Mouse (Mus musculus) stomach, postnatal 0 days (tissue): Measurements from ENCODE around the gene Thrb. TPM values are rescaled to one million over a fixed set of nuclear protein-coding genes. Genes with fewer than 3 reads are reported as not detected.
A peak's percentile ranks its signal among the peaks of the same experiment; 100 is the strongest.

ENCODE experiments used
- ATAC-seq: fragments of 200-750 bp; cut with Nextera tagmentation; 2 replicates; pipeline ENCODE4 v1.8.0; 2017; ENCODE audit not compliant: low FRiP score, low TSS enrichment
- DNase-seq: peaks from one replicate; pipeline ENCODE4 v3.0.0-alpha.2; 2016; ENCODE audit warnings: low spot score
- H3K27ac ChIP-seq: fragments of 300-500 bp; sonication (generic); replicated peaks from 2 replicates; pipeline ENCODE4 v1.5.1; 2014; ENCODE audit warnings: mild to moderate bottlenecking, control low read depth
- H3K27me3 ChIP-seq: fragments of 300-500 bp; sonication (generic); 2 replicates; pipeline ENCODE4 v1.6.1; 2014; ENCODE audit warnings: low read length; ENCODE audit not compliant: control insufficient read depth, insufficient read depth
- H3K36me3 ChIP-seq: fragments of 300-500 bp; sonication (generic); 2 replicates; pipeline ENCODE4 v1.6.1; 2014; ENCODE audit warnings: low read length, mixed read lengths; ENCODE audit not compliant: control insufficient read depth, insufficient read depth
- H3K4me1 ChIP-seq: fragments of 300-500 bp; sonication (generic); replicated peaks from 2 replicates; pipeline ENCODE4 v1.6.1; 2014; ENCODE audit warnings: antibody characterized with exemption; ENCODE audit not compliant: control insufficient read depth, insufficient read depth
- H3K4me2 ChIP-seq: fragments of 300-500 bp; sonication (generic); replicated peaks from 2 replicates; pipeline ENCODE4 v1.6.1; 2014; ENCODE audit warnings: low read depth, mild to moderate bottlenecking, control low read depth, moderate library complexity
- H3K4me3 ChIP-seq: fragments of 300-500 bp; sonication (generic); 2 replicates; pipeline ENCODE4 v1.5.1; 2014; ENCODE audit warnings: low read depth, low read length, control low read depth
- H3K9ac ChIP-seq: fragments of 300-500 bp; sonication (generic); 2 replicates; pipeline ENCODE4 v1.6.1; 2014; ENCODE audit warnings: mild to moderate bottlenecking, low read length, control low read depth, mixed read lengths
- H3K9me3 ChIP-seq: fragments of 300-500 bp; sonication (generic); 2 replicates; pipeline ENCODE4 v1.6.1; 2016; ENCODE audit warnings: low read length; ENCODE audit not compliant: control insufficient read depth
- CTCF ChIP-seq: IDR thresholded peaks from 2 replicates; pipeline ENCODE4 v1.5.1; 2016; ENCODE audit warnings: antibody characterized with exemption, low read depth, mild to moderate bottlenecking, moderate library complexity
- EP300 ChIP-seq: optimal IDR thresholded peaks from 2 replicates; pipeline ENCODE3; 2016; ENCODE audit warnings: antibody characterized with exemption
- WGBS: fragments of 180-500 bp; shearing (Covaris S2); extraction: QIAGEN DNeasy Blood & Tissue Kit; methylation state at CpG from one replicate; pipeline ENCODE4 v1.1.7; 2014; 5-methylcytosine and 5-hydroxymethylcytosine counted together
- polyA plus RNA-seq: library from polyadenylated mRNA; unstranded; fragments of >200 nt; fragmentation: Nextera tagmentation; extraction: Ambion mirVana; gene quantifications from 2 replicates; pipeline ENCODE4 v1.2.1, GENCODE M21; 2015

Thrb gene
- polyA plus RNA-seq, 1 experiment from 2014 or later: 4.8 TPM

GRCm38 (mm10) chr14:17641770-17642169 lies 18.3 kb upstream of the Thrb start:
- WGBS: 41% methylated on average over 3 of the region's 3 CpGs
- no peak overlapping the region for H3K4me2 ChIP-seq
- no peak for ATAC-seq

DNA sequence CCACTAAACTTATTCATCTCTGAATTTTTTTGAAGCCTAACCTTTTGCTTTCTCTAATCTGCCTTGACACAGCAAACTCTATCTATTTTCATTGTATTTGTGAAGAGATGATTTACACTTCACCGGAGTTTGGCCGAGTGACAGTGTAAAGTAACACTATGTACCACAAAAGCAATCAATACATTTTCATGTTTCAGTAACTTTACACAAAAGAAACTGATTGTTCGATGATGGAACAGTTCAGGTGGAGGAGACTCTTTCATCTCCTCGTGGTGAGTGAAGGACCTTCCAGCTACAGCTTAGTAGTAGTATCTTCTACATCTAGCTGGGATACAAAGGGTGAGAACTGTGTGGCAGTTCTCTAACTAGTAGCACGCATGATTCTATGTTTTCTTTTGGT lies 5.0 kb upstream of the Thrb start:
- WGBS: 83% methylated on average over 5 of the region's 5 CpGs
- Histone ChIP-seq H3K9me3 (no peaks in the 10 kb centered on the region), H3K27ac (no peak overlapping the region), H3K4me3 (no peak overlapping the region), H3K36me3 (no peaks in the 10 kb centered on the region), H3K9ac (no peak overlapping the region), H3K4me1 (no peaks in the 10 kb centered on the region), H3K27me3 (no peaks in the 10 kb centered on the region), H3K4me2 (no peak overlapping the region)
- ATAC-seq (no peak), DNase-seq (no peak)
- TF ChIP-seq EP300 (no peak), CTCF (no peak)

More at GRCm38 (mm10) chr14:17641770-17642169, 18.3 kb upstream of the Thrb start:
- H3K4me1 ChIP-seq: no peaks in the 10 kb centered on the region
- DNase-seq: no peak
- H3K27me3 ChIP-seq: no peaks in the 10 kb centered on the region
- H3K4me3 ChIP-seq: no peak overlapping the region
- no peaks in the 10 kb centered on the region for H3K36me3 ChIP-seq
- no peaks in the 10 kb centered on the region for H3K9me3 ChIP-seq
- no peak overlapping the region for H3K9ac ChIP-seq
- TF ChIP-seq CTCF: no peak
- TF ChIP-seq EP300: no peak
- no peak overlapping the region for H3K27ac ChIP-seq

GRCm38 (mm10) chr14:17659031-17659430 lies 1.0 kb upstream of the Thrb start:
- DNase-seq (peak; percentile 90), ATAC-seq (peak; percentile 77)
- TF ChIP-seq CTCF: peak; percentile 74
- TF ChIP-seq EP300: no peak
- 0 out of 2 replicates have a peak overlapping the region, but pooled peaks have one; percentile 36 for H3K9ac ChIP-seq
- peak overlapping the region; percentile 74 for H3K4me3 ChIP-seq
- H3K27me3 ChIP-seq: no peaks in the 10 kb centered on the region
- peak overlapping the region; percentile 56; the same call in 1 of the 2 replicates for H3K27ac ChIP-seq
- H3K9me3 ChIP-seq: no peaks in the 10 kb centered on the region
- no peaks in the 10 kb centered on the region for H3K4me1 ChIP-seq
- under 1% methylated on average over 9 of the region's 10 CpGs for WGBS
- peak overlapping the region; percentile 98 for H3K4me2 ChIP-seq
- no peaks in the 10 kb centered on the region for H3K36me3 ChIP-seq

DNA sequence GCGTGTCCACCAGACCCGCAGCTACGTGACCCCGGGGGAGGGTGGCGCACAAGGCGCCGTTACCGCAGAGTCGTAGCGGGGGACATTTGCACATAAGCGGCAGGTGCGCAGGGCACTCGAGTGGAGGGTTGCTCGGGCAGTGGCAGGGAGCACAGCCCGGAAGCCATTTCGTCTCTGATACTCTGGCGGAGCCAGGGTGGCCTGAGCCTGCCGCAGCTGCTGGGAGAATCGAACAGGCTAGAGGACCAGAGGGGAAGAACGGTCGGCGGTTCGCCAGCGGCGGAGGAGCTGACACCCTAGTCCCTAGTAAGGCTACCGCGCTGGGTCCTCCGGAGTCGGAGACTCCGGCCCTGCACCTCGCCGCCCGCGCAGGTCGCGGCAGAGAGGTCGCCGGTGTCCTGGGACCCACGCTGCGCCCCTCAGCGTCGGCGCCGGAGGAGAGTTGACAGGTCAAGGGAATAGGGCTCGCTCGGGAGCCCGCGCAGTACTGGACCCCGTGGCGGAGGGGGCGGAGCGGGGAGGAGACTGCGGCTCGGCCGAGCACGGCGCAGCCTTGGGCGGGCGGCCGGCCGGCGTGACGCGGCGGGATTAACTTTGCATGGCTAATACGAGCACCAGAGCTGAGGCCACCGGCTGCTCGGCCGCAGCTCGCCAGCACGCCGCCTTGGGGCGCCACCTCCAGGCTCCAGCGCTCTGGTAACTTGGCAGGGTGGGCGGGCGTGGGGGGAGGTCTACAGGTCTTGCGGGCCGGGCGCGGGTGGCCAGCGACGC lies 453 bp downstream of the Thrb start:
- Histone ChIP-seq H3K4me2 (peak overlapping the region; percentile 98), H3K27ac (peak overlapping the region; percentile 77), H3K36me3 (no peaks in the 10 kb centered on the region), H3K9ac (peak overlapping the region; percentile 68), H3K9me3 (no peaks in the 10 kb centered on the region), H3K27me3 (no peaks in the 10 kb centered on the region), H3K4me3 (peak overlapping the region; percentile 74), H3K4me1 (no peaks in the 10 kb centered on the region)
- ATAC-seq (peak; percentile 96), DNase-seq (peak; percentile 90)
- TF ChIP-seq EP300 (no peak), CTCF (peak; percentile 59)
- under 1% methylated on average over 63 of the region's 82 CpGs for WGBS

DNA sequence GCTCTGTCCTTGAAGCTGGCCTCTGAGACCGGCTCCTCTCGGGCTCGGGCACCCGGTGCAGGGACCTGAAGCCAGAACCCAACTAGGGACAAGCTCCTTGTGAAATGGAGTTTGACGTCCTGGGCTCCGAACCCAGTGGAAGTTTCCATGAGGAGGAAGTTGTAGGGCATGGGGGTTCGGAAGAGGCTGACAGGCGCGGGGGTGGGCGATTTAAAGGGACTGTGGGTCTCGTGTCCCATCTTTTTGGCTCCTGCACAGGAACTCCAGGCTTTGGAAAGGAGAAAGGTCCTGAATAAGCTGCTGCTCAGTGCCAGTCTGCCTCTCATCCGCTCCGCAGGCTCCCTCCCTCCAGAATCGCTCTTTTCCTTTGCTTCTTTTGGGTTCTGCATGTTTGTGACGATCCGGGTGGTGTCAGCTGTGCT lies 1.1 kb downstream of the Thrb start:
- ATAC-seq: peak; percentile 8; the same call in 1 of the 2 replicates
- H3K4me1 ChIP-seq: no peaks in the 10 kb centered on the region

DNA sequence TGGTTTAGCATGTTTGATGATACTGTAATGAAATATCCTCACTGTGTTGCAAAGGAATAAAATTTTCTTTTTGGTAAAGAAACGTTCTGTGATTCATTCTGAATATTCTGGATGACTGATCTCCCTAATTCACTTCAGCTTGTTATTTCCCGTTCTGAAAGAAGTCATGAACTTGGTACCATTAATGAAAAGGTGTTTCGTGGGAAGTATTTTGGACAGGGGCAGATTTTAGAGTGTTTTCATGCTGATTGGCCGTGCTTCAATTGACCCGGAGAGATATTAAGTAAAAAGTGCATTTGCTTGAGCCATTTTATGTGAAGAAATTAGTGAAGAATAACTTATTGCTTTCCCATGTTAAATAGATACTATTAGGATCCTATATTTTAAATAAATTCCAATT lies 2.0 kb downstream of the Thrb start:
- H3K4me3 ChIP-seq: no peak overlapping the region
- no peaks in the 10 kb centered on the region for H3K9me3 ChIP-seq
- WGBS: 66% methylated on average over 5 of the region's 5 CpGs
- no peak overlapping the region for H3K9ac ChIP-seq
- no peak overlapping the region for H3K27ac ChIP-seq
- no peak for DNase-seq
- ATAC-seq: no peak
- H3K27me3 ChIP-seq: no peaks in the 10 kb centered on the region
- no peaks in the 10 kb centered on the region for H3K4me1 ChIP-seq
- TF ChIP-seq EP300 (no peak), CTCF (no peak)
- H3K36me3 ChIP-seq: no peaks in the 10 kb centered on the region
- no peak overlapping the region for H3K4me2 ChIP-seq

More for the DNA sequence above, 1.1 kb downstream of the Thrb start:
- Histone ChIP-seq H3K9ac (peak overlapping the region; percentile 68), H3K9me3 (no peaks in the 10 kb centered on the region), H3K4me2 (peak overlapping the region; percentile 98), H3K27ac (peak overlapping the region; percentile 77; the same call in 1 of the 2 replicates), H3K36me3 (no peaks in the 10 kb centered on the region), H3K4me3 (peak overlapping the region; percentile 74), H3K27me3 (no peaks in the 10 kb centered on the region)
- DNase-seq: no peak
- TF ChIP-seq EP300 (no peak), CTCF (no peak)
- under 1% methylated on average over 16 of the region's 16 CpGs for WGBS
